Mouse (Mus musculus) adrenal gland, postnatal 0 days (tissue): ENCODE data around the gene Prss45. TPM values are rescaled to one million over a fixed set of nuclear protein-coding genes. Genes with fewer than 3 reads are reported as not detected.

Experiments used
- polyA plus RNA-seq: library from polyadenylated mRNA; unstranded; fragments of >200 nt; fragmentation: Nextera tagmentation; extraction: Ambion mirVana; gene quantifications from 2 replicates; pipeline ENCODE4 v1.2.1, GENCODE M21; 2015

The Prss45 gene
- not detected in 2 replicates for polyA plus RNA-seq

GRCm38 (mm10) chr9:110834411-110834810, at the start of gene Prss45:
Prss45 (plus strand) TSS chr9:110834588.

GRCm38 (mm10) chr9:110797866-110798265, 36.5 kb upstream of the Prss45 start, which contains the start of gene Prss42:
Prss42 (plus strand) TSS chr9:110798166.

GRCm38 (mm10) chr9:110813789-110814188, 20.6 kb upstream of the Prss45 start, which contains the start of gene Prss44:
Prss44 (plus strand) TSS chr9:110813994.

GRCm38 (mm10) chr9:110826390-110826789, 8.0 kb upstream of the Prss45 start, which contains the start of gene Prss43:
Prss43 (plus strand) TSS chr9:110826690.

GRCm38 (mm10) chr9:110844206-110844605, 9.8 kb downstream of the Prss45 start, which contains the start of gene Prss46:
Prss46 (plus strand) TSS chr9:110844506.

GRCm38 (mm10) chr9:110857781-110858472, 23.5 kb downstream of the Prss45 start, which contains the start of gene Prss50:
Prss50 (plus strand) TSS chr9:110857967.

GRCm38 (mm10) chr9:110879191-110879920, 45.0 kb downstream of the Prss45 start, which contains the start of gene Als2cl:
Als2cl (plus strand) TSS chr9:110879870.

GRCm38 (mm10) chr9:110879998-110880561, 45.7 kb downstream of the Prss45 start, which contains the start of gene Tmie:
Tmie (minus strand) TSS chr9:110880113.

Other genes with a start within 250 kb of the Prss45 start
- gene Nradd, start 210.1 kb upstream of the Prss45 start, polyA plus RNA-seq = 37.6 and 41.6 TPM in 2 replicates
- gene Nbeal2, start 180.4 kb upstream of the Prss45 start, polyA plus RNA-seq = 0.90 and 1.3 TPM in 2 replicates
- gene Ccdc12, start 178.1 kb upstream of the Prss45 start, polyA plus RNA-seq = 97.3 and 123 TPM in 2 replicates
- 0.62 and 2.2 TPM in 2 replicates for gene Myl3, start 92.7 kb upstream of the Prss45 start, polyA plus RNA-seq
- 12.3 and 17.4 TPM in 2 replicates for gene Pth1r, start 87.4 kb upstream of the Prss45 start, polyA plus RNA-seq
- gene Prss42, start 36.4 kb upstream of the Prss45 start, polyA plus RNA-seq = not detected in 2 replicates
- gene Prss44, start 20.6 kb upstream of the Prss45 start, polyA plus RNA-seq = not detected in 2 replicates
- not detected in 2 replicates for gene Prss43, start 7.9 kb upstream of the Prss45 start, polyA plus RNA-seq
- not detected in 2 replicates for gene Prss46, start 9.9 kb downstream of the Prss45 start, polyA plus RNA-seq
- 0.51 and 0.66 TPM in 2 replicates for gene Prss50, start 23.4 kb downstream of the Prss45 start, polyA plus RNA-seq
- 1.8 and 2.7 TPM in 2 replicates for gene Als2cl, start 45.3 kb downstream of the Prss45 start, polyA plus RNA-seq
- gene Tmie, start 45.5 kb downstream of the Prss45 start, polyA plus RNA-seq = 1.7 and 2.1 TPM in 2 replicates
- gene Fam240a, start 82.3 kb downstream of the Prss45 start, polyA plus RNA-seq = not detected in 2 replicates
- gene Tdgf1, start 111.6 kb downstream of the Prss45 start, polyA plus RNA-seq = 0.25 and 0.27 TPM in 2 replicates
- gene Lrrc2, start 117.0 kb downstream of the Prss45 start, polyA plus RNA-seq = 6.2 and 9.1 TPM in 2 replicates
- 0.93 and 1.8 TPM in 2 replicates for gene Rtp3, start 156.0 kb downstream of the Prss45 start, polyA plus RNA-seq
- 8.4 and 15.2 TPM in 2 replicates for gene Ltf, start 184.7 kb downstream of the Prss45 start, polyA plus RNA-seq
- gene Ccrl2, start 222.9 kb downstream of the Prss45 start, polyA plus RNA-seq = 3.7 and 5.8 TPM in 2 replicates